Mouse (Mus musculus): ENCODE data around the gene Mrgbp.

The Mrgbp gene

DNA sequence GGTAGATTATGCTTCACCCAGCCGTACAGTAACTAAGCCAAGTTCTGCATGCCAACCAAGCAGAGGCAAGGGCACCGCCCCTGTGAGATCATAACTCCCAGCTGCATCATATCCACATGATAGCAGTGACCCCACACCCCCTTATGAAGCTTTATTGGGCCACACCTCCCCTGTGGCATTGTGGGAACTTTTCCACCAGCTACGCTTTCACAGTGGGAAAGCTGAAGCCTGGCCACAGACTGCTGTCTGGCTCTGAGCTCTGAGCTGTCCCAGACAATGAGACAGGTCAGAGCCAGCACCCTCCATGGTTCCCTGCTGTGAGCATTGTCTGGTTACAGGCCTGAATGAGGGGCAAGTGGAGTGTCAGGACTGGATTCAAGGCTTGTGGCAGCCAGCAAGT is at the start of gene Mrgbp:
Mrgbp (plus strand) TSS at position 303 of the 400 bp plus-strand sequence.
- DNase-seq: peak; percentile 53

DNA sequence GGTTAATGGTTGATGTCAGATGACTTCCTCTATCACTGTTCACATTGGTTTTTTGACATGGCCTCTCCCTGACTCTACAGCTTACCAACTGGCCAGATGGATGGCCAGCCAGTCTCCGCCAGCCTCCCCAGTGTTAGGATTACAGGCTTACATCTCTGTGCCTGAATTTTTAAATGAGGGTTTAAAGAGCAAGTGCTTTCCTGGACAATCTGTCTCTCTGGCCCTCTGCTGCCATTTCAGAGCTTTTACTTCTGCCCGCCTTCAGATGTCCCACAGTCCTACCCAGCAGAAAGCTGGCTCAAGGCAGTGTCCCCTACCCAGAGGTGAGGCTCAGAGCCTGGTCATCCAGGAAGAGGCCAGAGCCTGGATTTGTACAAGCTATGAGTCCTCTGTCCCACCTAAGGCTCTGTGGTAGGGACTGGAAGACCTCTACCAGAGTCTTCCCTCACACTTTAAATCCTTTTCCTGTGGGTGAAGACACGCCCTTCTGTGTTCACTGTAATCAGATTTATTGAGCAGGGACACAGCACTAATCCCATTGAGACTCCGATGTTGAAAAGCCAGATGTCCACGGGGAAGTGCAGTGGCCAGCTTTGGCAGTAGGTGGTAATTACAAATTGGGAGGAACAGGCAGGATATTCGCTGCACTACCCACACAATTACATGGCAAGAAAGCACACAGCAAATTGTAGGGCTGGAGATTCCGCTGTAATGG is 49.3 kb upstream of the Mrgbp start:
- DNase-seq: peak; percentile 72

DNA sequence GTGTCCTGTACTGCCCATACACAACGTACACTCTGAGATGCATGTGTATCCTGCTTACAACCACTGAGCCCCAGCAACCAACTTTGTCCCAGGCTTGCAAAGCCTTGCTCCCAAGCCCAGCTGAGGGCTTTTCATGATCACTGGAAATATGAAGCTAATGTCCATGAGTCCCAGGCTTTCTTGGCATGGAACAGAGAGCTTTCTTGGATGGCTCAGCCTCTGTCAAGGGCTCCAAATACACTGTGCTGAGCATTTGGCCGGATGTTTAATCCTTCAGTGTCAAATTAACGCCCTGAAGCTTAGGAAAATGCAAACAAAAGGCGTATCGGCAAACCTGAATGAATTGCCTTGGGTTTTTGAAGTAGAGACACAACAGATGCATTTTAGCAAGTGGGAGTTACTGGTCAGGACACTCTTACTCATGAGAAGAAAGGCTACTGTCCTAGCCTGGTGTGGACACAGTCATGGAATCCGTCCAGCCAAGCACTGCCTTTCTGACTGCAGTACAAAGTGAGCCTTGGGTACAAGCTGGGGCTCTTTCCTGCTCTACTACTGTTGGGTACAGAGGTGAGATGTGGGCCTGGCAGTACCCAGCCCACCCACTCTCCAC is 48.6 kb upstream of the Mrgbp start:
- no peak for DNase-seq

DNA sequence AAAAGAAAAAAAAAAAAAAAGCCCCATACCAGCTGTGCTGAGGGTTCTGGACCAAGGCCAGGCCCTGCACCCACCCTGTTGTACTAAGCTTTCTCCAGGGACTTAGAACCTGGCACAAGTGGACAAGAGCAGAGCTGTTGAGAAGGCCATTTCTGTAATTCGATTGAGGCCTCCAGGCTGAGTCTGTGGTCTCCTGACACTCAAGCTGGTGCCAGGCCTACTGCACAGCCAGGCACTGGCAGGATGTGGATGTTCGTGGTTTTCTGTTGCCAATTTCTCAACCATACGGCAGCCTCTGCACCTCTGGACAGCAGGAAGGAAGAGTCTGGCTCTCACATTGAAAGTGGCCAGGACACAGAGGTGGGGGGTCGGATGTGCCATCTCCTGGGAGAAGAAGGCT is 47.9 kb upstream of the Mrgbp start:
- no peak for DNase-seq

DNA sequence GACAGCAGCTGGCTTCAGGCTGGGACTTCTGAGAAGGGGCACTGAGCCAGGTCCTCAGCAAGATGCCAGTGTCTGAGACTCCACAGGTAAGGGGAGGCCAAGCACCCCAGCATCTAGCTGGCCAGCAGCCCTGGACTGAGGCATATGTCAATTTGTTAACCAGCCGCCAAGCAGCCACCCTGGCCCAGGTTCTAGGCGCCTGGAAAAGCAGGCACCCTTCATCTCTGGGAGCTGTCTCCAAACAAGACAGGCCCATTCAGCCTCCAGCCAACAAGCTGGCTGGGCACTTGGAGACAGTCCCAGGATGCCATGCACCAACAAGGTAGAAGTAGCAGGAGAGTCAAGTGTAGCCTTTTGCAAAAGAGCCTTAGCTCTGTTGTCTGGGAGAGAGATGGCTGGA is 37.4 kb upstream of the Mrgbp start:
- DNase-seq: no peak

DNA sequence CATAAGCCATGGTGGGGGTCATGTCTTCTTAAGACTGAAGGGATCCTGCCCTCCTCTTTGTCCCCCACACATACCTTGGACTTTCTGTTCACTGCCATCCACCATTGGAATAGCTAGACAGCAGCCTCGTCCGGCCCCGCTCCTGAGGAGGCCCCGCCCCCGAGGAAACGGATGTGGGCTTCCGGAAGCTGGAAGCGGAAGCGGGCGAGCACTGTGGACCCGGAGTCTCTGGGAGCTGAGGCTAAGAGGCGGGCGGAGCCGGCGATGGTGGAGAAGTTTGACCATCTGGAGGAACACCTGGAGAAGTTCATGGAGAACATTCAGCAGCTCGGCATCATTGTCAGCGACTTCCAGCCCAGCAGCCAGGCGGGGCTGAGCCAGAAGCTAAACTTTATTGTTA is 36.1 kb upstream of the Mrgbp start:
- no peak for DNase-seq

DNA sequence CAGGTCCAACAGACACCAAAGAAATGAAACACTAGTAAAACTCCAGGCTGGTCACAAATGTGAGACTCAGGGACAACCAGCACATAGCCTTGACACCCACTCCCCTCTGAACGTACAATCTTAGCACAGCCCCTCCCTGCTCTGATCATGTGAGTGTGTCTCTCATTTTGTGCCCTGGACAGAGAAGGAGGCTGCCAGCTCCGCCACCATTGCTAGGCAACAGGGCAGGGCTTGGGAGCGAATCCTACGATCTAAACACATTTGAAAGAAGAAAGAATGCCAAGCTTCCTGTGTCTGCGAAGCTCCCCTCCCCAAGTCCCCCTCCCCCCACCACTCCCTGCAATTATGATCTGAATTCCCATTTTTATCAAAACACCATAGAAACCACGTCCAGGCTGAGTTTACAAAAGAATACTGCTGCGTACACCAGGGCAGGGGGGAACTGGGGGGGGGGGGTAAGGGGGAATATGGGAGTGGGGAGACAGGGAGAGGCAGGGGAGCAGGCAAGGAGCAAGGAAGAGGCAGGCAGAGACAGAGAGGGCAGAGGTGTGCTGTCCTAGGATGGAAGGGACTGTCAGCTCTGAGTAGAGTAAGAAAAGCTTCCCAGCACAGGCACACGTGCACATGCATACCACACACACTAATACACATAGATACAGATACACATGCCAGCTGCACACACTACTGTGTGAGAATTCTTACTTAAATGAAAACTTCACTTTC is 33.6 kb upstream of the Mrgbp start:
- peak; percentile 54 for DNase-seq

DNA sequence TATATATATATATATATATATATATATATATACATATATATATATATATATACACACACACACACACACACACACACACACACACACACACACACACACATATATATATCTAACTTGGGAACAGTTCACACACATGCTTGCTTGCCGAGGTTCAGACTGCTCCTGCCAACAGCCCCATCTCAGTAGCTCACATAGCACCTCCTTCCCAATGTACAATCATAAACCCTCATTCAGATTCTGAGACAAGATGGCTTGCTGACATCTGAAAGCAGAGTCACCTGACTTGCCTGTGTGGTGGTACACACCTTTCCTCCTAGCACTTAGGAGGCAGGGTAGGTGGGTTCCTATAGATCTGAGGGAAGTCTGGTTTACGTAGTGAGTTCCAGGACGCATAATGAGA is 28.8 kb upstream of the Mrgbp start:
- no peak for DNase-seq

DNA sequence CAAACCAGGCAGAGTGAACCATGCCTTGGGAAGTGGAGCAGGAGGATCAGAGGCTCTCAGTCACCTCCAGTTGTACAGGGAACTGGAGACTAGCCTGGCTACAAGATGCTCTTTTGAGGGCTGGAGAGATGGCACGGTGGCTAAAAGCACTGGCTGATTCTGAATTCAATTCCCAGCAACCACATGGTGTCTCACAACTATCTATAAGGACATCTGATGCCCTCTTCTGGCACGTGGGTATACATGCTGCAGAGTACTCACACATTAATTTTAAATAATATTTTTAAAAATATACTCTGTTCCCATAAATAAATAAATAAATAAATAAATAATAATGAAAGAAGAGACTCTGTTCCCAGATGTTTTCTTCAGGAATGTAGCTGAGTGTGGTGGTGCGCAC is 25.9 kb upstream of the Mrgbp start:
- DNase-seq: no peak

DNA sequence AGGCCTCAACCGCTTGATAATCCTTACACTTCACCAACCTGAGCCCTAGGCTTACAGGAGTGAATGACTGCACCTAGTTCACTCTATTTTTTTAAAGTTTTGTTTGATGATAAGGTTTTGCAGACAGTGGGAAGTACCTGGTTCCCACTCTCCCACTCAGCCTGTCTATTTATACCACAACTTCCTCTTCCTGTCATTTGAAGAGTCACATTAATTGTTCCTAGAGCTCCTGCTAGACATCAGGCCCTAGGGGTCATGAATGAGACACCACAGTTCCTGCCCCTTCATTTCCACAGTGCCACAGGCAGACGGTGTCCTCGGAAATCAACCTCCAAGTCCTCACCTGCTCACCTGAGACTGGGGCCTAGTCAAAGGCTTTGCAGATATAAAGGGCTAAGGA is 24.6 kb upstream of the Mrgbp start:
- DNase-seq: no peak

DNA sequence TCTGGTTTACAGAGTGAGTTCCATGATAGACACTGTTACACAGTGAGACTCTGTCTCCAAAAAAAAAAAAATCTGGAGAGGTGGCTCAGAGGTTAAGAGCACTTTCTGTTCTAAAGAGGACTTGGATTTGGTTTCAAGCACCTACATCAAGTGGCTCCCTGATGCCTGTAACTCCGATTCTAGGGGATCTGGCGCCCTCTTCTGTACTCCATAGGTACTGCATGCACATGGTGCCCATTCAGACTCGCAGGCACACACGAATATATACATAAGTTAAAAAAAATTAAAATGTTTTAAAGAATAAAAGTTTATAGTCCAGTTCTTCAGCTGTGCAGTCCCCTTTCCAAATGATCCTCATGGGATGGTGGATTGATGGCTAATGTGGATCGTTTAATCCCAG is 20.9 kb upstream of the Mrgbp start:
- DNase-seq: no peak

DNA sequence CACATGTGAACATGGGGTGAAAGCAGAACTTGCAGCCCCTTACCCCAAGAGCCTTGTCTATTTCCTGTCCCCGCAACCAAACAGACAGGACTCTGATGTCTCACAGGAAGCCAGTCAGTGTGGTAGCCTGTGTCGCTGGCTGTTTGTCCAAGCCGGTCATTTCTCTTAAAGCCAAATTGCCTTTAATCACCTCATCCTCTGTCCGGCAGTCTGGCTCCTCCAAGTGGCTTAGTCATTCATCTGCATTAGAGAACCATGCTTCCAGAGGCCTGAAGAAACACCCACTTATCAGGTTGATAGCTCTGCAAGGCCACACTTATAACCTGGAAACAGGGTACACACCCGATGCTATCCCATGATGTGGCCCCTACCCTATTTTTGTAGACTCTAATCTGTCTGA is 19.0 kb upstream of the Mrgbp start:
- DNase-seq: no peak

DNA sequence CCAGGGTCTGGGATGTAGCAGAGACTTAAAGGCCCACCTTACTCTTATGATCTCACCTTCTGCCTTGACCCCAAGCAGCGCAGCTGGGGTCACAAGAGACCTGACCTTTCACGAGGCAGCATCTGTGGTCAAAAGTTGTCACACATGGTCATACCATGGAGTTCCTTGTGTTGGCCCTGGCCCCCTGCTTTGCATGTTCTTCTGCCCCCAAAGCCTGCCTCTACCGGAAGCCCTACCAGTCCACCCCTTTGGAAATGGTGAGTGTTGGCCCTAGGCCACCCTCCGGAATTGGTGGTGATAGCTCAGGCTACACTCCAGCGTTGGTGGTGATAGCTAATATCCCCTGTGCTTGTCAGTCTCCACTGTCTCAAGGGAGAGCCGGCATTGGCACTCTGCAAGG is 17.8 kb upstream of the Mrgbp start:
- no peak for DNase-seq

DNA sequence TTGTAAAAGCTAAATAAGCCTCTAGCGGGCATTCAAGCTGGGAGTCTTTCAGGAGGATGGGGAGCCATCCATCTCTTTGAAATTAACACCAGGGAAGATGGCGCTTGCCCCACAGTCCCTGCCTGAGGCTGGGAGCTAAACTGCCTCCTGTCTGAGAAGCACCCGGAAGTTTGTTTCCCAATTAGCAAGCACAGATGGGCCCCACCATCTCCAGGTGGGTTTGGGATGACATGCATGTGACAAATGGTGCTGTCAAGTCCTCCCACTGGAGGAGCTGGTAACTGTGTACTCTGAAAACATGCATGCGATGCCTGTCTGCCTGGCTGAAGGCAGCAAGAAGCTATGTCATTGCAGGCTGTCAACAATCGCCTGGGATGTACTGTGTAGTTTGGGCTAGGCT is 17.3 kb upstream of the Mrgbp start:
- DNase-seq: no peak

DNA sequence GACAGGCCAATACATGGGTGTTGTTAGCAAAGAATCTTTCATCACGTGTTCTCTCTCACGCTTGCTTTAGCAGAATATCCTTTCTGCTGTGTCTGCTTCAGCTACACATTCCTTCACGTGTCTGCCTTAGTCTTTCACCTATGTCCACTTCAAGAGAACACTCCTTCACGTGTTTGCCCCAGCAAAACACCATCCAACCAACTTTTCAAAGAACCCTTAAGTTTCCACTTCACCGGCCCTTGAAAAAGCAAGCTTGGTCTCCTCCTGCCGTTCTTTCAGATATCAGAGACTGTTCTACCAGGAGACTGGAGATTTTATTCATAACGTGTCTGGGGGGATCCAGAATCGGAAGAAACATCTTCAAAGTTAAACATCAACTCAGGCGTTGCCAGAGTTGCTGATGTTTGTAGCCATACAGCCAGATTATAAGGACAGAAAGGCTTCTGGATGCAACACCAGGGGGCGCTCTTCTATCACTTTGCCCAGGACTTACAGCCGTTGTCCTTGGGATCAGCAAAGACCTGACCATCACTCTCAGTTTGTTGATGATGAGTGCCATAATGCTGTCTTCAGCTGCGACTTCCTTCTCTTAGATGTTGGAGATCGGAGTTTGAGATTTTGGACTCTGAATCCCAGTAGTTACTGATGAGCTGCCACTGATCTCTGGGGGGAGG is 14.7 kb upstream of the Mrgbp start:
- peak; percentile 84 for DNase-seq

DNA sequence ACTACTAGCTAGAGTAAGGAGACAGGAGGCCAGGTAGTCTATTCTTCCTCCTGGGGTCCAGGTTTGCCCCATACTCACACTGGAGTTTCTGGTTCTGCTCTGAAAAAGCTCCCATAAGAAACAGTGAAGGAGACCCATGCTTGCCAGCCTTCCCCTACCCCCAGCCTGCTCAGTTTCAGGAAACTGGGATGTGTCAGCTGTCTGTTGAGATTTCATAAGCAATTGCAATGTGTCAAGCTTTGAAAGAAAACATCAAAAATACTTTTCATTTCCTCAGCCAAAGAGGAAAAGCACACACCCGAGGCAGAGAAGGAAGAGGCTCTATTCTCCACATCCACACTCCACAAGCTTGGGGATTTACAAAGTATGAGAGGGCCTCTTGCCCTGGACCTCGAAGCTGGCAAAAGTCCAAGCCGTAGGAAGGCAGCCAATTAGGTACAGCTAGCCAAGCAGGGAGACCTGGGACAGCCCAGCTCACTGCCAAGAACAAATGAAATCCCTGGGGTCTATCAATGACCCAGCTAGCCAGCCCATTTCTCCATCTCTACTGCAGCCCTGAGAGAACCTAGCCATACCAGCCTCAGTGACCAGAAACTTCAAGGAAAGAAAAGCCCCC is 12.0 kb upstream of the Mrgbp start:
- peak; percentile 60 for DNase-seq

DNA sequence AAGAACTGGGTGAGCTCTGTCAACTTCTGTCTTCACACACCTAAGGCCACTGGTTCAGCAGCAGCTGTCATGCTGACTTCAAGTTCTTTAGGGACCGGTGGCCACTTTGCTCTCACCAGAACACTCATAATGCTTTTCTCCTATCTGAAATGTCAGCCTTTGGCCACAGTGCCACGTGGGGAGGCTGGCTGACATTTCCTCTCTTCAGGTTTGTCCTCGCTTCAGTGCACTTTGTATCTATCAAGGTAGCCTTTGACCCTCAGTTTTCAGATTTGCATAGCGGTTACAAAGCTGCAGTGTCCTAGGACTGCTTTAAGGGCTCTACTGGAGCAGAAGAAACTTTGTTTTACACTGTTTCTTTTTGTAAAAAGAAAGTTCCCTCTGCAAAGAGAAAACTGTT is 4.6 kb upstream of the Mrgbp start:
- no peak for DNase-seq

DNA sequence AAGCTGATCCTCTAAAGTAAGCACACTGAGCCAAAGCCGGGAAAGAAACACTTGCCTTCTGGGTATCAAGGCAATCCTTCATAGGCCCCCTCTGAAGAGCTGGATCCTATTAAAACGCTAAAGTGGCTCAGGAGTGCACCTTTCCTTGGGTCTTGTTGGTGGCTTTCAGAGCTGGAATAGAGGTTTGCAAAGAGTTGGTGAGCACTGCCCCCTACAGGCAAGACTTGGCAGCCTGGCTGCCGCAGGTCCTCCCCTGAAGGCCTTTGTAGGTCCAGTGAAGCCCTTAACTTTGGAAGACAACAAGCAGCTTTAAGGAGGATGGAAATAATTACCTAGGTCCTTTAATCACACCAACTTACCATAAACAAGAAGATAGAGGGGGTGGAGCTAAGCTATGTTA is 2.4 kb upstream of the Mrgbp start:
- DNase-seq: peak; percentile 84

DNA sequence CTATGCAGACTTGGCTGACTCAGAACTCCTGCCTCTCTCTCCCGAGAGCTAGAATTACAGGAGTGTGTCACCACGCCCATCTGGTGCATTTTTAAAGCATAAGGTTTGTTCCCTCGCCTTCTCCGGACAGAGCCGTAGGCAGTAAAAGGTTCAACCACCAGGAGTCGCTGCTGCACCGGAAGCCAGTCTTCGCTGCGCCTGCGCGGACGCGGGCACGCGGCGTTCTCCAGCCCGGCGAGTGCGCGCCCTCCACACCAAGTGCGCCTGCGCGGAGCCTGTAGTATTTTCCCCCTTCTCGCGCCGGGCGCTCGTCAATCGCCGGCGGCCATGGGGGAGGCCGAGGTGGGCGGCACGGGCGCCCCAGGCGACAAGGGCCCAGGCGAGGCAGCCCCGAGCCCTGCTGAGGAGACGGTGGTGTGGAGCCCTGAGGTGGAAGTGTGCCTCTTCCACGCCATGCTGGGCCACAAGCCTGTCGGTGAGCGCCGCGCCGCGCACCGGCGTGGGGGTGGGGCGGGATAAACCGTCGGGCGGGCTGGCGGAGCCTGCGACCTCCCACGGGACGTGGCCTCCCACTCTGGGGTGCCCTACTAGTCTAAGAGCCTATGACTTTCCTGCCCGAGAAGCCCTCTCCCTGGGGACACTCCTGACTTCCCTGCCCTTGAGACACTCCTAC is 1.5 kb downstream of the Mrgbp start:
- DNase-seq: peak; percentile 95

DNA sequence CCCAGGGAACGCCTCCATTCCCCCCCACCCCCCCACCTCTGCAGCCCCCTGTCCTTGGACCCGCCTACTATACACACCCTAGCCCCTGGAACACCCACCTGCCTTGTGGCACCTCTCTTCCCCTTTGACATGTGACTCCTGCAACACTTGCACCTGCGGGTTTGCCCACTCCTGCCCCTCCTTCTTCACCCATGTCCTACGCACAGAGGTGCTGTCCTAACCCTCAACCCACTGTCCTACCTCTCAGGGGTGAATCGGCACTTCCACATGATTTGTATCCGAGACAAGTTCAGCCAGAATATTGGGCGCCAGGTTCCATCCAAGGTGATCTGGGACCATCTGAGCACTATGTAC is 2.0 kb downstream of the Mrgbp start:
- DNase-seq: no peak

DNA sequence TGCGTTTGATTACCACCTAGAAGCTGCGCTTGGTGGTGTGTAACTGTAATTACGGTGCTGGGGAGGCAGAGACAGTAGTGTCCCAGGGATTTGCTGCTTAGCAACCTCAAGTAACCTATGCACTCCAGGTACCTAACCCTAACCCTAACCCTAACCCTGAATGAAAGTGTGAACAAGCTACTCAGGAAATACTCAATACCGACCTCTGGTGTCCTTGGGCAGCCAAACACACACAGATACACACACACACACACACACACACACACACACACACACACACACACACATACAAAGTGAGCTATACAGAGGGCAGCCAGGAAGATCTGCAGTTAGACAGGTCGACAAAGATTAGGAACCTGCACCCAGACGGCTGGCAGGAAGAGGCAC is 7.6 kb downstream of the Mrgbp start:
- no peak for DNase-seq

DNA sequence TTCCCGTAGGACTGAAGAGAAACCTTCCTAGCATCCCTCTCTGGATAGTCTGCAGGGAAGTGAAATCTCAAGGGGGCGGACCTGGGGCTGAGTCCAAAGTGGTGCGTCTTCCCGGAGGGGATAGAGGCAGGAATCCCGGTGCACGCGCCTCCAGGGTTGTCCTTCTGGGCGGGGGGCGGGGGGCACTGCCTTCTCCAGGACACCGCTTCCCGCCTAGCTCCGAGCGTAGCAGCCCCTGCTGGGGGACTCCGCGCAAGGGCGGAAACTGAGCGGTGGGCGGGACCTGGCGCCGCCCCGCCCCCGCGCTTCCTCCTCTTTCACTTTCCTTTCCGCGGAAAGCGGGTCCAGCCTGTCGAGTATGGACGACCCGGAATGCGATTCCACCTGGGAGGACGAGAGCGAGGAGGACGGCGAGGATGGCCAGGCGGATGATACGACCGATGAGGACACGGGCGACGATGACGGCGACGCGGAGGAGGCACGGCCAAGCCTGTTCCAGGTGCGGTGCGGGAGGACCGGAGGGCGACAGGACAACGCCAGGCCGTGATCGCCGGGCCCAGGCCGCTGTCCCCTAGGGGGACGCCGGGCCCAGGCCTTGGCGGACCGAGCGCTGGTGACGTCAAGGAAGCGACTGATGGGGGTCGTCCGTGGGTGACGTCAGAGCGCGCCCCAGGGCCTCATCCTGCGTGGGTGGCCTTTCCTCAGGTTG is 8.2 kb downstream of the Mrgbp start, which contains the start of gene Ogfr:
Ogfr (plus strand) TSS at position 123 of the 709 bp plus-strand sequence.
- peak; percentile 91 for DNase-seq
